Mouse (Mus musculus) WW6 (cell line): ENCODE results near the gene Gm14226.
"Not testable (repeated sequence)": the region's sequence is repeated elsewhere in the genome, so short reads cannot be mapped to it uniquely, and the experiment has no call there.

Experiments used
- DNase-seq: peaks from one replicate; pipeline ENCODE4 v3.0.0-alpha.2; 2013; ENCODE audit warnings: low read depth, low spot score

Gm14226 gene

DNA sequence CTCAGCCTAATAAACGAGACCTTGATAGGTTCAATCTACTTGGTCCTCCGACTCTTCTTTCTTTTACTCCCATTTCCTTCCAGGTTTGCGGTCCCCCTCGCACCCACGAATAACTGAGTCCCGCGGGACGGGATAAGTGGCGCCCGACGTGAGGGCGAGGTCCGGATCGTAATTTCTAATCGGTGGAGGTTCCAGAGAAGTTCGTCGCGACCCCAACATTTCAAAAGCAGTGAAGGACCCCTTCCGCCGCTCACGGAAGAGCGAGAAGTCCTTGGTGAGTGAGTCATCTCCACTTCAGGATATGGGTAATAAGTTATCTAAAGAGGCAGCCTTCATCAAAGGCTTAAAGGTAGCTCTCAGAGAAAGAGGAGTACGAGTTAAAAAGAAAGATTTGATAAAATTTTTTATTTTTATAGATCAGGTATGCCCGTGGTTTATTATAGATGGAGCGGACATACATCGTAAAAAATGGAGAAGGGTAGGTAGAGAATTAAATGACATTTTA is at the start of gene Gm14226:
Gene Gm14226 (plus strand): TSS at position 16 of the 505 bp plus-strand sequence.
- not testable (repeated sequence) for DNase-seq

DNA sequence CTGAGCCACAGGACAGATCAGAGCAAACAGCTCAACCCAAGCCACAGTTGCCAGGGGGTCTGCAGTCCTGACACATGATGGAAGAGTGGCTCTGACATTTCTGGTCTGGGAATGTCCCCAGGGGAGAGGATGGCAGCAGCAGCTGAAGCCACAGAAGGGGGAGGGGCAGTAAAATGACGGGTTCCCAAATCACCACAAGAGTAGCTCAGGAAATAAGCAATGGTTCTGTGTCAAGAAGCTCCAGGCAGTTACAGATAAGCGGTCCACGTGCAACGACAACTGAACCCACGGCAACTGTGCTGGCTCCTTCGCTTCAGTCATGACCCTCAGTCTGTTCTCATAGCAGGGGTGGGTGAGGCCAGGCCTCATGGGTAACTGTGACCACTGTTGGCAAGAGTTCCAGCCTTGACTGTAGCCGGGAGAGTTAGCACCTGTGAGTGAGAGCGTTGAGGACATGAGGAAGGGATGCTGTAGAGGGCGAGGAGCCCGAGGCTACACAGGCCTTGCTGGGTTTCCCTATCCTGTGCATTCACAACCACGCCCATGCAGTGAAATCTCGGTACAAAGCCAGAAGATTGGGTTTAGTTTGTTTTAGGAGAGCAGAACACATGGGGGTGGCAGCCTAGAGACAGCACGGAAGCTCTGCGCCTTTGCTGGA is 48.2 kb upstream of the Gm14226 start:
- DNase-seq, result not testable (repeated sequence)

GRCm38 (mm10) chr2:154971919-154972692 is 46.0 kb upstream of the Gm14226 start:
- no peak for DNase-seq

DNA sequence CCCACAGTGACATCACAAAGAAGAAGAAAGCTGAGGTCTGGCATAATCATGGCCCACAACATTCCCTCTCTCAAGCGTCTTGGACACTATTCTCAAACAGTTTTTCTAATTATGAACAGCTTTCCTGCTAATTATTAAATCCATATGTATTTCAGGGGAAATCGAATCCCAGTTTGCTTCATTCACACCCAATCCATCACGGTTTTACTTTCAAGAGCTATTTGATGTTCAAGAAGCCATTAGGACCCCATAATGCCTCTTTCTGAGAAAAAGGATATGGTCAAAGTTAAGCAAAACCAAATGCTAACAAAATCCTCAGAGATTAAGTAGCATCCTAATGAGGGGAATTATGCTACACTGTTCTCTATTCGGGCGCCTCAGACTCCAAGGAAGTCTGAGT is 45.1 kb upstream of the Gm14226 start:
- DNase-seq, result no peak

- no peak for DNase-seq
Observed at GRCm38 (mm10) chr2:154986609-154987008, 31.5 kb upstream of the Gm14226 start.

- no peak for DNase-seq
Observed at GRCm38 (mm10) chr2:154991411-154991810, 26.7 kb upstream of the Gm14226 start.

DNA sequence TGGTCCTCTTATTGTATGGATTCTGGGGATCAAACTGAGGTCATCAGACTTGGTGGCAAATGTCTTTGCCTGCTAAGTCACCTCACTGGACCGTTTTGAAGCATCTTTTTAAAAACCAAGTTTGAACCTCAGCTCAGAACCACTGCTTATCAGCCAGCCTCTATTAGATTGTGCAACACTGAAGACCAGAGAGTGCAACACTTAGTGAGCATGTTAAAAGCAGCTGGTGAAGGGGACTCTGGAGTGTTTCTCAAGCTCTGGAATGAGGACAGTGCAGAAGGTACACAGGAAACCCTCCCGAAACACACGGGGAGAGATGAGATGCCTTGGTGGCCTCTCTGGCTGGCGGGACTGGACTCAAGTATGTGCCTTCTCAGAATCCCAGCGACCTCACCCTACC is 26.0 kb upstream of the Gm14226 start:
- DNase-seq, result no peak

DNA sequence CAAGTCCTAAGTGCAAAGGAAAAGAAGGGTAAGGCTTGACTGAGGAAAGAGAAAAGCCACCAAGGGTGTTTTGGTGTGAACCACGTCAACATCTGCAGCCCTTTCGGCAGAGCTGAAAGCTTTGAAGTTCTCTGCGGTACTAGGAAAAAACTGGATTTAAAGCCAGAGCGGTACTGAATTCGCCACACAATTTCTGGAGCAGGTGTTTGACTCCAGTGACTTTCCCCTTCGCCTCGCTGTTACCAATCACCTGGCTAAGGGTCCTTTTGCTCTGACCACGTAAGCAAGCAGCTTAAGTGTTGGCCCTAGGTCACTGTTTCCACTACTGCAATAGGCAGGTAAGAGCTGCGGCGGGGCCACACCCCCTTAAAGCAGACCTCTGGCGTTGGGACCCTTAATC is 12.6 kb upstream of the Gm14226 start:
- DNase-seq, result no peak

DNA sequence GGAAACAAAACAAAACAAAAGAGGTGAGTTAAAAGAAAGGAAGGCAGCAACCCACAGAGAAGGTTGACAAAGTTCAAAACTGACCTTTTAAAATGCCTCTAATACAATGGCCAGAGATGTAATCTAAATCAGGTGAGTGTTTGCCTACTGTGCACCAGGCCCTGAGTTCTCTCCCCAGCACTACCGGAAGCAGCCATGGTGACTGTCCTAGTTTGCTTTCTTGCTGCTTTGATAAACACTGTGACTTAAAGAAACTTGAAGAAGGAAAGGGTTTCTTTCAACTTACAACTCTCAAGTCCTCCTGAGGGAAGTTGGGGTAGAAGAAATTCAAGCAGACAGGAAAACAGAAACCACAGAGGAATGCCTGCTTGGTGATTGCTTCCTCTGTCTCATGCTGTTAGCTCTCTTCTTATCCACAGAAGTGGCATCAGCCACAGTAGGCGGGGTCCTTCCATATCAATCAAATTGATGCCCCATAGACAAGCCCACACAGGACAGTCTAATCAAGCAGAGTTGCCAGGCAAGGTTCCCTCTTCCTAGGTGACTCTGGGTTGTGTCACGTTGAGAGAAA is 6.9 kb upstream of the Gm14226 start:
- no peak for DNase-seq

DNA sequence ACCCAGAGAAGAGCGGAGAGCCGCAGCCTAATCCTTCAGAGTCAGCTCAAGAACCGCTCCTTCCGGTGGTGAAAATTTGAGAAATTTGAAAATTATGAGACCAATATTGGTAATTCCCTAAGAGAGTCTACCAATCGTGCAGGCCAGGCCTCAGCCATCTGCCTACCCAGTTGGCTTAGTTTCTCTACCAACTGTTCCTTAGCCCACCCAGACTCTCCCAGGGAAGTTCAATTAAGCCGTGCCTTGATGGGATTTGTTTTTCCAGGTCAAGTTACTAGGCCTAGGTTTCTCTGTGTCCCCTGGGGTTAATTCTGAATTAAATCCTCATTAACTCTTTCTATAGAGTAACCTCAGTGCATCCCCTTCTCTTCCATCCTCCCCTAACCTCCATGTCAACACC is 5.1 kb upstream of the Gm14226 start:
- no peak for DNase-seq

DNA sequence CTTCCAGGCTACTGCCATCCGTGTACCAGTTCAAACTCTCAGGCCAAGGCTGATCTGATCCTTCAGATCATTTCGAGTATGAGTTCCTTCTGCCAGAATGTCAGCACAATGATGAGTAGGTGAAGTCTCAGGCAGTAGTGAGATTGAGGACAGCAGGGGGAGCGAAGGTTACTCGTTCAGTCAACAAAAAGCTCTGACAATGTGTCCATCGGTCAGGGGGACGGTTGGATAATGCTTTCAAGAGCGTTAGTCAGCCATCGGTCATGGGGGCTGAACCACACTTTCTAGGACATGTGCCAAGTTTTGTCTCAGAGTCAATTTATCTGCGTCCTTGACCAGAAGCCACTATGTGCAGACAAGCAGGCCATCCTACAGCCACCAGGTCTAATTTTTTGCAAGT is 1.3 kb upstream of the Gm14226 start:
- DNase-seq, result not testable (repeated sequence)

DNA sequence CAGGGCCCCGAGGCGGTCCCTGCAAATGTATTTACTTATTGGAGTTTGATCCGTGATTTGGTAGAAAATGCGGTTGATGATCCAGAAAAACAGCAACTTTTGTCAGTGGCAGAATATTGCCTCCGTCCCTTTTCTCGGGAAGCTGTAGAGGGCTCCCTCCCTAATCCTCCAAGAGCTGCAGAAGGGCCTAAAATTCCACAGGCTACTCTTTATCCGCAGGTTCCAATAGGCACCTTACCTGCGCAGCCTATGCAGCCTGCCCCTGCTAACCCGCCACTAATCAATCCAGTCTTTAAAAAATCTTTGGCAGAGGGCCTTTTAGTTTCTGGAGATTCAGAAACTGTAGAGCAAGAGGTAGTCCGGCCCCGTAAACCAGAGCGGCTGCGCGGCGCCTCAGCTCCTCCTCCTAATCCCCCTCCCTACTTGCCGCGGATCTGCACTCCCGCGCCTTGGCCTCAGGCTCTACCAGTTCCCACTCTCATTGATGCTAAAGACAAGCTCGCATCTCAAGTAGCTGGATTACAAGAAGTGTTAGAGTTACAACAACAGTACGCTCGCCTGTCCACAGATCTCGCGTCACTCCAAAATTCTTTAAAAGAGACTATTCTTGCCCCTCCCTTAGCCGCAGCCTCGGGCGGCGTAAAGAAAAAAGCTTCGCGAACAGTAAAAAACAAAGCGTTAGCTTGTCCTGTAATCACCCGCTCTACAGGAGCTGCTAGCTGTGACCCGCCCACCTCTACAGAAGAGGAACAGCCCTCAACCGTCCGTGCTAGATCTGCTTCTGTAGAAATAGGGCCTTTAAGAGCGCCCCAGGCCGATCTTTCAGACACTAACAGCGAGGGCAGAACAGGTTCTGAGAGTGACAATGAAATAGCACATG is 936 bp downstream of the Gm14226 start:
- peak; percentile 63 for DNase-seq

- peak; percentile 72 for DNase-seq
Observed at GRCm38 (mm10) chr2:155019673-155020072, 1.6 kb downstream of the Gm14226 start.

- not testable (repeated sequence) for DNase-seq
Observed at GRCm38 (mm10) chr2:155020247-155020826, 2.3 kb downstream of the Gm14226 start.

- DNase-seq, result no peak
Observed at GRCm38 (mm10) chr2:155030831-155031230, 12.8 kb downstream of the Gm14226 start.

DNA sequence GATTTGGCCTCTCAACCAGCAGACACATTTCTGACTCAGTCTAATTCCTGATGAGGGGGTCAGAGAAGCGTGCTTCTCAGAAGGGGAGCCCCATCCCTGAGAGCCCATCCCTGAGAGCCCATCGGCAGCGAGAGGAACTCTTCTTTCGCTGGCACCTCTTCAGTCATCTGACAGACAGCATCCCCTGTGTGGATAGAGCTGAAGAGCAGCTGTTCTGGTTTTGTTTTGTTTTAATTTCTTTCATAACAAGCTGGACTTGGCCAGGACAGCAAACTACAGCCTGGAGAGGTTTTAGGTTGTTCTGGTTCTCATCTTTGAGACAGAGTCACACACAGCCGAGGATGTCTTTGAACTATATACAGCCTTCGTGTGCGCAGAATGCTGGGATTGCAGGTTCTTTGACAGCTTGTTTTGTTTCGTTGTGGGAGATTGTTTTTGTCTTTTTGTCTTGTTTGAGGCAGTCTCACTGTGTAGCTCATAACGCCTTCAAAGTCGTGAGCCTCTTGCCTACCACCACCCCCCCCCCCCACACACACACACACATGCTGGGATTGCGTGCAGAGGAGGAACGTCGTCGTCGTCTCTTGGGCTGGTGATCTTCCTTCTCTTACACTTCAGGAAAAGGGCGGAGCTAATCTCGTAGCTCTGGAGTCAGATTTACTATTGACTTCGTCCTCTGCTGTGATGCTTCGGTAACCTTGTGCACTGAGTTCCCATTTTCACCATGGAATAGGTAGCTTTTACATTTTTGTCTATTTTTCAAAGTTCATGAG is 15.1 kb downstream of the Gm14226 start:
- no peak for DNase-seq

DNA sequence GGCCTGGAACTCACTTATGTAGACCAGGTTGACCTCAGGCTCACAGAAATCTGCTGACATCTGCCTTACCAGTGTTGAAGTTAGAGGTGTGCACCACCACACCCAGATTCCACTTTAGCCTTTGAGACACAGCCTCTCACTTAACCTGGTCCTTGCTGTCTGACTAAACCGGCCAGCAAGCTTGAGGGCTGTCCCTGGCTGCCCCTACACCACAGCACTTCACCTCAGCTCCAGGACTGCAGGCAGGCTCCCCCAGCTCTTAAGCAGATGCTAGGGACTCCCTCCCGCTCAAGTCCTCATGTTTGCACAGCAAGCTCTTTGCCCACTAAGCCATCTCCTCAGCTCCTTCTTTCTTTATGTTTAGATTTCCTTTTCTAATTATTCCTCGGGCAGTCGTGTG is 21.9 kb downstream of the Gm14226 start:
- DNase-seq, result no peak

DNA sequence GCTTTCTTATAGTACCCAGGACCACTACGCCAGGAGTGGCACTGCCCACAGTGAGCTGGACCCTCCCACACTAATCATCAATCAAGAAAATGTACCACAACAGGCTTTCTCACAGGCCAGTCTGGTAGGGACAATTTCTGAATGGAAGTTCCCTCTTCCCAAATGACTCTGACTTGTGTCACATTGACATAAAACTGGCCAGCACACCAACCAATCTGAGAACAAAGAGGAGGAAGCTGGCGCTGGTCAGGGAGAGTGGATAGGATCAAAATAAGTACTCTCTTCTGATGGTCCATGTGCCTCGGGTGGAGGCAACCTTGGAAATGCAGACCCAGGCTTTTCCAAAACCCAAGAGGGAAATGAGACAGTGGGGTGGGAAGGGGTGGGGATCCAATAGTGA is 26.5 kb downstream of the Gm14226 start:
- DNase-seq, result no peak

- no peak for DNase-seq
Observed at GRCm38 (mm10) chr2:155045075-155045474, 27.0 kb downstream of the Gm14226 start.

DNA sequence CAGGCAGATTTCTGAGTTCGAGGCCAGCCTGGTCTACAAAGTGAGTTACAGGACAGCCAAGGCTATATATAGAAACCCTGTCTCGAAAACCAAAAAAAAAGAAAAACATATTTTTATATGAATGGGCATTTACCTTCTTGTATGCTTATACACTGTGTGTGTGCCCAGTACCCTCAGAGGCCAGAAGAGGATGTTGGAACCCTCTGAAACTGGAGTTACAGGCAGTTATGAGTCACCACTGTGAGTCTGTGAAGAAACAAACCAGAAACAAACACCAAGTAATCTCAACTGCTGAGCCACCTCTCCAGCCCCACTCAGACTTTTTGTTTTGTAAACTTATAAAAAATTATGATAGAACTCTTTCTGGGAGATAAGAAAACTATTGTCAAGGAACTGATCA is 28.7 kb downstream of the Gm14226 start:
- DNase-seq, result no peak
